In the genomic region with DNA sequence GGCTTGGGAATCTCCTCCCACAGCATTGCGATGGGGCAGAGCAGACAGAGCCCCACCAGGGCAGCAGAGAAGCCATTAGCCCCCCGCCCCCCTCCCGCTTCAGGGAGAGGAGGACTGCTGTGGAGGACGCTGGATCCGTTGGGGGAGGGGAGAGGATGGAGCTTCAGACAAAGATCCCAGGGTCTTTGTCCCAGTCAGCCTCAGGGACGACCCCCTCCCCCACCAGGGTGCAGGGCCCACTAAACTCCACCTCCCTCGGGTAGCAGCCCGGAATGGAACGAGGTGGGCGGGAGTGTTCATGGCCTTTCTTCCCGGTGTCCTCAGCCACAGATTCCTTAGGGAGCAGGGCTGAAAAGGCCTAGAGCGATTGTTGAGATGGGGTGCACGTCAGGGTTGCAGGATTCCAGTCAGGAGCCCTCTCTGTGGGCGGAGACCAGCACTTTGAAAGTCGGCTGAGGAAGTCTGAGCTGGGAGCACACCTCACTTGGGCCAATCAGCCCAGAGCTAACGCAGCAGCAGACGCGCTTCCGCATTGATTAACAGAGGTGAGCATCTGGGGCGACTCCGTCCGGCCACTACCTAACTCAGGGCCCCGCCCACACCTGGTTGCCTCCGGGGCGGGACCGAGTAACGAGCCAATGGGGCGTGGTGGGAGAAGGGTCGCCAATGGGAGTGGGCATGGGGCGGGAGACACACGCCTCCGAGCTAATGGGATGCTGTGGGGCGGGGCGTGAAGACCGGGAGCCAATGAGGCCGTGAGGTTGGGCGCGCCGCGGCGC, we compare ENCODE assay signal across 8 mouse cellular contexts. TPM values are rescaled to one million over a fixed set of nuclear protein-coding genes. Genes with fewer than 3 reads are reported as not detected.
A peak's percentile ranks its signal among the peaks of the same experiment; 100 is the strongest.
DNase-seq lines count a peak whose midpoint lies in the region; ATAC-seq and TF ChIP-seq lines count a peak whose summit lies in the region.

A gene (plus strand): TSS at position 760 of the 779 bp plus-strand sequence.

- no peak for TF ChIP-seq EP300 in lung, postnatal 0 days (IDR thresholded peaks at IDR 0.05)

- H3K4me3 ChIP-seq in lung, postnatal 0 days (ENCODE audit: low read depth, low read length): peak within 1 kb of the TSS; percentile 58

- no peak for TF ChIP-seq CTCF in lung, postnatal 0 days (IDR thresholded peaks at IDR 0.05)

- peak within 1 kb of the TSS; percentile 95 for H3K27ac ChIP-seq in lung, postnatal 0 days (ENCODE audit: low read length)

- peak within 1 kb of the TSS; percentile 72 for H3K9ac ChIP-seq in lung, postnatal 0 days (replicated peaks; ENCODE audit: low read depth)

- no peaks in the 10 kb centered on the region for H3K36me3 ChIP-seq in lung, postnatal 0 days (ENCODE audit: insufficient read depth, low read length)

- peak; percentile 96 to 98 for ATAC-seq in hematopoietic stem cell, adult 5-6 weeks (replicated peaks in 1 of 2; ENCODE audit: insufficient read depth in 1 of 2, low FRiP score in 2 of 2, low TSS enrichment in 1 of 2, low read depth in 1 of 2, poor library complexity in 2 of 2, severe bottlenecking in 2 of 2)
- peak; percentile 90 for ATAC-seq in lung, postnatal 0 days

- no peaks in the 10 kb centered on the region for H3K9me3 ChIP-seq in lung, postnatal 0 days (ENCODE audit: low read length)

- peak; percentile 84 for DNase-seq in MEL-GATA-1-ER (ENCODE audit: extremely low read depth, low read depth)
- DNase-seq in cerebellum, adult 8-10 months: peak; percentile 82
- peak; percentile 96 for DNase-seq in forelimb bud, embryonic 11.5 days (ENCODE audit: low read depth, low spot score)
- DNase-seq in layer of hippocampus, adult 9-10 months (ENCODE audit: low spot score): peak; percentile 59
- peak; percentile 97 for DNase-seq in lung, postnatal 0 days (ENCODE audit: low spot score)
- DNase-seq in ovary, postnatal 36 days (ENCODE audit: low spot score): peak; percentile 92
- DNase-seq in thymus, postnatal 25 days: peak; percentile 97

- peak within 1 kb of the TSS; percentile 97 for H3K4me2 ChIP-seq in lung, postnatal 0 days (replicated peaks; ENCODE audit: low read depth, low read length)

- H3K27me3 ChIP-seq in lung, postnatal 0 days (replicated peaks; ENCODE audit: insufficient read depth, low read length): no peaks in the 10 kb centered on the region

- peaks cover 8% of the 10 kb centered on the region; the same call in 1 of the 2 replicates for H3K4me1 ChIP-seq in lung, postnatal 0 days (ENCODE audit: insufficient read depth, low read depth, low read length)

- WGBS in lung, postnatal 0 days: under 1% methylated on average over 40 of the region's 41 CpGs

RNA-seq across cellular contexts. Expression of the gene that starts here (rescaled TPM):
- total RNA-seq in hematopoietic stem cell, adult 5-6 weeks (2017): 4.9 and 5.1 TPM in 2 replicates
- 93.6 and 98.7 TPM in 2 replicates for polyA plus RNA-seq in lung, postnatal 0 days (2015; fragmentation: Nextera tagmentation; extraction: Ambion mirVana)

Comparison
In these comparisons a context has a peak if more than half of its experiments do, and no peak if none do; other contexts are left out.
1. Peak in every context shown above with its lines: DNase-seq, ATAC-seq, H3K4me3 ChIP-seq and H3K27ac ChIP-seq.